Mouse (Mus musculus) urinary bladder, postnatal 10 days (tissue): ENCODE results near the gene Pdcd4.
A peak's percentile ranks its signal among the peaks of the same experiment; 100 is the strongest.
"Not testable (repeated sequence)": the region's sequence is repeated elsewhere in the genome, so short reads cannot be mapped to it uniquely, and the experiment has no call there.

Experiments
- DNase-seq: peaks from one replicate; pipeline ENCODE4 v3.0.0; 2022; ENCODE audit warnings: low spot score

The Pdcd4 gene

GRCm38 (mm10) chr19:53901931-53902738 lies 10.1 kb downstream of the Pdcd4 start:
- no peak for DNase-seq

GRCm38 (mm10) chr19:53902739-53903487 lies 10.9 kb downstream of the Pdcd4 start:
- peak; percentile 85 for DNase-seq

- DNase-seq = no peak
These were observed 11.7 kb downstream of the Pdcd4 start for GRCm38 (mm10) chr19:53903507-53904321.

GRCm38 (mm10) chr19:53904833-53905480 lies 12.9 kb downstream of the Pdcd4 start:
- DNase-seq = no peak

GRCm38 (mm10) chr19:53906033-53906702 lies 14.1 kb downstream of the Pdcd4 start:
- DNase-seq = no peak

- DNase-seq = not testable (repeated sequence)
These were observed 14.7 kb downstream of the Pdcd4 start for GRCm38 (mm10) chr19:53906703-53907070.

GRCm38 (mm10) chr19:53914950-53915349 lies 22.9 kb downstream of the Pdcd4 start:
- no peak for DNase-seq

- no peak for DNase-seq
These were observed 27.5 kb downstream of the Pdcd4 start for GRCm38 (mm10) chr19:53919541-53919940.

- DNase-seq = not testable (repeated sequence)
These were observed 30.0 kb downstream of the Pdcd4 start for GRCm38 (mm10) chr19:53921996-53922395.

GRCm38 (mm10) chr19:53925338-53925751 lies 33.3 kb downstream of the Pdcd4 start:
- no peak for DNase-seq

- no peak for DNase-seq
These were observed 34.7 kb downstream of the Pdcd4 start for GRCm38 (mm10) chr19:53926705-53927104.

GRCm38 (mm10) chr19:53929218-53929617 lies 37.2 kb downstream of the Pdcd4 start:
- no peak for DNase-seq

- no peak for DNase-seq
These were observed 41.0 kb downstream of the Pdcd4 start for GRCm38 (mm10) chr19:53933050-53933449.

- DNase-seq = no peak
These were observed 42.0 kb downstream of the Pdcd4 start for GRCm38 (mm10) chr19:53934046-53934445.

- DNase-seq = no peak
These were observed 47.4 kb downstream of the Pdcd4 start for GRCm38 (mm10) chr19:53939467-53939866.

GRCm38 (mm10) chr19:53941139-53941538 lies 49.1 kb downstream of the Pdcd4 start:
- no peak for DNase-seq

GRCm38 (mm10) chr19:53942342-53942741 lies 50.3 kb downstream of the Pdcd4 start:
- DNase-seq = no peak

- peak; percentile 91 for DNase-seq
These were observed 52.1 kb downstream of the Pdcd4 start, which contains the start of the genes Shoc2 and Bbip1 for GRCm38 (mm10) chr19:53943802-53944785. TSS of gene Shoc2 (plus strand) at chr19:53944306. TSS of gene Bbip1 (minus strand) at chr19:53944627.

- no peak for DNase-seq
These were observed 52.7 kb downstream of the Pdcd4 start for GRCm38 (mm10) chr19:53944786-53945169.
